Mouse (Mus musculus): Measurements from ENCODE around the gene Gm3005.
"Not testable (repeated sequence)": the region's sequence is repeated elsewhere in the genome, so short reads cannot be mapped to it uniquely, and the experiment has no call there.

- not testable (repeated sequence) for TF ChIP-seq CTCF, POLR2A (IDR thresholded peaks at IDR 0.05; ENCODE audit: insufficient read depth, low read depth, low read length)
These were observed at the start of gene Gm3005 for GRCm38 (mm10) chr14:3427803-3428202.

All from olfactory bulb, adult 2 months (tissue).